Mouse (Mus musculus) CD4-positive, CD25-positive, alpha-beta regulatory T cell, adult 2 months (primary cell): Measurements from ENCODE around the gene Mrps27.
"Not testable (repeated sequence)": the region's sequence is repeated elsewhere in the genome, so short reads cannot be mapped to it uniquely, and the experiment has no call there.

Experiments used
- DNase-seq: peaks from one replicate; pipeline ENCODE4 v3.0.0-alpha.2; 2012; ENCODE audit warnings: low read depth, low spot score

Gene Mrps27

DNA sequence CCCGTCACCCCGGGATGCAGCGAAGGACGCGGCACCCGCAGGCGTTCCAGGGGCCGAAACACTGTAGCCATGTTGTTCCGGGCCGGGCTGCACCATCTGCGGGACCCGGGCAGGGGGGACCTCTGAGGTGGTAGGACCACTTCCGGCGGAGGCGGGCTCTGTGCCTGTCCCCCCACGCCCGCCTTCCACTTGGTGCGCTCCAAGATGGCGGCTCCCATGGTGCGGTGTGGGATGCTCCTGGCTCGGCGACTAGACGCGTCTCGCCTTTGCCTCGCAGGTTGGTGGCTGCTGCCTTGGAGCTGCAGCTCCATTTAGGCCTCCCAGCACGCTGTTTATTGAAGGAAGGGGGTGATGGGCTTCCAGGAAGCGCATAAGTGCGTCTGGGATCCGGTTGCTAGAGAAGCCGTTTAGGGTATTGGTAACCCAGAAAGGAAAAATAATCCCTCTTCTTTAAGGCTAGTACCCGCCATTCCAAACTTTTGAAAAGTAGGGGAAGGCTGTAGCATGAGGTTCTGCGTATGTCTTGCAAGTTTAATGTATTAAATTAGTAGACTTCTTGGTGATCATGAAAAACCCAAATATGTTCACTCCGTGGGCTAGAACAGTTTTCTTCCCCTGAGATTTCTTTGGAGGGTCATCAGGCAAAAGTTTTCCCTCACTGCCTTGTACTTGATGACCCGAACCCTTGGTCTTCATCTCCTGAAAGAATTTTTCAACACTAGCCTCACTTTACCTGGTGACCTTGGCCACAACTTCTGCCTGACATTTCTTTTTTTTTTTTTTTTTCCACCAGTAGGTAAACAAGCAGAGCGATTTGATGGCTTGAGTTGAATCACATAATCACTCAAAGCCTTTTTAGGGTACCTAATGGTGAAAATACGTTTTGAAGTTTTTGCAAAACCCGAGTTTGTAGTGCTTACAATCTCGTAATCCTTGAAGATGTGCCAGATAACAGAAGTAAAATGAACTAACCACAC lies at the start of gene Mrps27, which contains the start of gene Ptcd2:
TSS of gene Mrps27 (plus strand) at position 188 of the 977 bp plus-strand sequence.
TSS of gene Ptcd2 (minus strand) at position 107 of the 977 bp plus-strand sequence.
- peak; percentile 97 for DNase-seq

GRCm38 (mm10) chr13:99299921-99300320 lies 44.7 kb upstream of the Mrps27 start:
- DNase-seq = no peak

DNA sequence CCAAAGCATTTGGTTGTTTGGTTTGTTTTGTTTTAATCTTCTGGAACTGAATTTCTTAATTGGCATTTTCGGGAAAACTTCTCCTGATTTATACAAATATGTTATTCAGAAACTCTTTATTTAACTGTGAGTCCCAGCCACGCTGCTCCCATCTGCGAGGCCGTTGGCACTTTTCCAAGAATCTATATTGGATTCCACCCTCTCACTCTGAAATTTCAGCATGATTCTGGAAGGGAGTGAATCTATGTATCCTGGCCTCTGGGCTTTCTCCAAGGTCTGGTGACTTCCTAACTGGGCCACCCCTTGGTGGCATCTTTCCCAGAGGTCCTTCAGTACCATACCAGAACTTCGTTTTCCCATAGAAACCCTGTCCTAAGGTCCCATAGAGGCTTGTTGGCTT lies 40.7 kb upstream of the Mrps27 start:
- DNase-seq = no peak

GRCm38 (mm10) chr13:99304365-99304764 lies 40.2 kb upstream of the Mrps27 start:
- DNase-seq = no peak

DNA sequence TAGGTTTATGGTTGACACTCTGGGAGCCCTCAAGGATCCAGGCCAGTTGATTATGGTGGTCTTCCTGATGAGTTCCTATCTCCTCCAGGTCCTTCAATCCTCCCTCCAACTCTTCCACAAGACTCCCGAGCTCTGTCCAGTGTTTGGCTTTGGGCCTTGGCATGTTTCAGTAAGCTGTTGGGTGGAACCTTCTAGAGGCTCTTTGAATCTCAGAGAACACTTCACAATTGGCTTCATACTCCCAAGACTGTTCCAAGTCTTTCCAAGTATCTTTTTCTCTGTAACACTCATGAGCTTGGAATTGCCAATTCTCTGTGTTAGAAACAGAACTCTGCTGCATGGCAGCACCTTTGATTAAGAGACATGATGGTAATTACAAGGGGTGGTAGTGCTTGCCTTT lies 39.4 kb upstream of the Mrps27 start:
- DNase-seq = no peak

GRCm38 (mm10) chr13:99306164-99306563 lies 38.4 kb upstream of the Mrps27 start:
- no peak for DNase-seq

DNA sequence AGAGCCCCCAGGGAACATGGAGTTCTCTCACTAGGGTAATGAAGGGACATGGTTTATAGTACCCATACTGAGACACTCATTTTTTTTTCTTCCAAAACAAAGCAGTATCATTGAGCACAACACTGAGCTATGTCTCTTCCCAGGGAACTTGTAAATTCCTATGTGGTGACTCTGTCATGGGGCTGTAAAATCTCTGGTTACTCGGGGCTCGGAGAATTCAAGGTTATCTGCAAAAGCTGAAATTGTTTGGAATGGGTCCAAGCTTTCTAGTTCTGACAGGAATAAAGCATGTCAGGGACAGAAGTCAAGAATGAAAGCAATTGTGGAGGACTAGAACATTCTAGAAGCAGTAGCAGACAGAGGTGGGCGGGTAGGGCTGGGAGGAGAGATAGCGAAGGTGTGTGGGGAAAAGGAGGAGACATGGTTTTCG lies 36.6 kb upstream of the Mrps27 start:
- no peak for DNase-seq

DNA sequence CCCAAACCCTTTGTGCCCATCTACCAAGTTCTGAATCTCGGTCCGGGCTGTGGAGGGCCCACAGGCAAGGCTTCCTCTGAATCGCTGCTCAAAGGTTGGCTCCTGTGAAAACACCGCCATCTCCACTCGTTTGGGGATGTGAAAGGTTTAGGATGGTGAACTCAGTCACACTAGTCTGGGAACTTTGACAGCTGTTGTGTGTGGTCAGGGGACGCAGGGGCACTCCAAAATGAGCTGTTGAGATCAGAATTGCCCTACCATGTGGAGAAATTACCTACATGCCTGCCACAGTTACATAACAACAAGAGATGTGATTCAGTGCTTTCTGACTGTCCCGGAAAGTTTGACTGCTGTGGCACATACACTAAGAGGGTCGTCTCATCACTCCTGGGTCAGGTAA lies 36.2 kb upstream of the Mrps27 start:
- DNase-seq = no peak

DNA sequence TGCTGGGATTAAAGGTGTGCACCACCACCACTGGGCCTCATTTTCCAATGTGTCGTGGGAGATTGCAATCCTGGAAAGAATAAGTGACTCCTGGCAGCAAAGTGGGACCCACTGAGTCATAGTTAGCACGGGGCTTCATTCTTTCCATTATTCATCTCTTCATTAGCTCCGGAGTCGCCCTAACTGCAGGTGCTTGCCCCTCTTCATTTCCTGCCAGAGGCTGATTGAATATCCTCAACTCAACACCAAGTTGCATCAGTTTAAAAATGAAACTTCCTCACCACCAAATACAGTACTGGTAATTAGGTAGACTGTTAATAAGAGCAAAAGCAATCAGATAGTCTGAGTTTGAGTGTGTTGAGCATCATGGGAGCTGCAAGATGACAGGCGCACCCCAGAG lies 30.5 kb upstream of the Mrps27 start:
- no peak for DNase-seq

- DNase-seq = no peak
Observed at GRCm38 (mm10) chr13:99314657-99315181, 29.9 kb upstream of the Mrps27 start.

GRCm38 (mm10) chr13:99316366-99316765 lies 28.2 kb upstream of the Mrps27 start:
- DNase-seq = no peak

GRCm38 (mm10) chr13:99317058-99317457 lies 27.5 kb upstream of the Mrps27 start:
- DNase-seq = no peak

- DNase-seq = no peak
Observed at GRCm38 (mm10) chr13:99320453-99320852, 24.1 kb upstream of the Mrps27 start.

DNA sequence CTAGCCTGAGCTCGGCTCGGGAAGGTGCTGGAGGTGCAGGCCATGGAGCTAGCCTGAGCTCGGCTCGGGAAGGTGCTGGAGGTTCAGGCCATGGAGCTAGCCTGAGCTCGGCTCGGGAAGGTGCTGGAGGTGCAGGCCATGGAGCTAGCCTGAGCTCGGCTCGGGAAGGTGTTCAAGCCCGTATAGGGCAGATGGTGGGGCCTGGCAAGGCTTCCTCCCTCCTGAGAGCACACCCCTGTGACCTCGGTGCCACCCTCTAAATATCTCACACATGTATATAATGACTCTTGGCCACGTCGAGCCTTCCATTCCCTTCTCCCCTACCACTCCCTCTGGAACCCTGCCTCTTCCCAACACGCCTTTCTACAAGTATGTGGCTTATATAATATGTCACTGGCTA lies 21.7 kb upstream of the Mrps27 start:
- not testable (repeated sequence) for DNase-seq

- DNase-seq = no peak
Observed at GRCm38 (mm10) chr13:99323632-99324336, 20.8 kb upstream of the Mrps27 start.

GRCm38 (mm10) chr13:99324337-99324685 lies 20.3 kb upstream of the Mrps27 start:
- not testable (repeated sequence) for DNase-seq

- DNase-seq = no peak
Observed at GRCm38 (mm10) chr13:99331255-99331654, 13.3 kb upstream of the Mrps27 start.

DNA sequence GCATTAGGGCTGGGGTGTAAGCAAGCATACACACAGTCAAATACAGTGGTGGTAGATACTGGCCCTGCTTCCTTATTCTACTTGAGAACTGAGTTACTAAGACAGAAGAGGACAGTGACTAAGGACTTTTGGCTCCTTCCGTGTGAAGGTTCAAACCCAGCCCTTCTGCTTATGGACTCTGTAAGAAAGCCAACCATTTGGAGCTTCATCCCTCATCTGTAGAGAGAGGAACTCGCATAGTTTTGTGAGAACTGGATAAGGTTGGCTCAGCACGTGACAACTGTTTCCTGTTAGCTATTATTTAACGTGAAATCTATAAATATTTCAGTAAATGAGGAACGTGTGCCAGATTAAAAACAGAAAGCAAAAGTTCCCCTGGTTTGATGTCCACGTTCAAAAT lies 7.1 kb upstream of the Mrps27 start:
- no peak for DNase-seq

DNA sequence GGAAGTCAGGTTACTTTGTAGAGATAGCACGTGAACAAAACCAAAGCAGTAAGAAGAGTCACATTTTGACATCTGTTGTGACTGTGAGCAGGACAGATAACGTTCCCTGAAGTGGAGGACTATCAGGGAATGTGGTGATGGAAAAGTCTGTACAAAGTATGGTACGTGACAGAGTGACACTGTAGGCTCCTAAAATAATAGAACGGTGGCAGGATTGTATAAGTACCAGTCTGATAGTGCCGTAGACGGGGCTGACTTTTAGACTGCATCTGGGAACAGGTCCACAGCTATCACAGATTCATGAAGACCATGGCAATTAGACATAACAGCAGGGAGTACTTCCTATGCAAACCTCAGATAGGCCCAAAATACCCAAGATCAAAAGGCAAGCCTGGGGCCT lies 3.1 kb upstream of the Mrps27 start:
- no peak for DNase-seq

GRCm38 (mm10) chr13:99343876-99344598 lies 549 bp upstream of the Mrps27 start:
- DNase-seq = no peak

DNA sequence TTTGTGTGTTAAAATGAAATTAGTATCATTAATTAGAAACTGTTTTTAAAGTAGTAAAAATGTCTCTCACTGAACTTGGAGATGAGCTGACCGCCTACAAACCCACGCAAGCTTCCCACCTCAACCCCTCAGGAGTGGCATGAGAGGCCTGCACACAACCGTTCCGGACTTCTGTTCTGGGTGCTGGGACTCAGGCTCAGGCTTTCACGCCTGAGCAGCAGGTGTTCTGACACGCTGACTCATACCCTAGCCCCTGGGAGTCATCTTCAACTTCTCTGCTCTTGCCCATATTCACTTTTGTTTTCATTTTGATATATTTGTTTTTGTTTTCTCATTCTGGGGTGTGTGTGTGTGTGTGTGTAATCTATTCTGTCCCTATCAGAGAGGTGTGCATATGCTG lies 5.4 kb downstream of the Mrps27 start:
- DNase-seq = no peak

GRCm38 (mm10) chr13:99351186-99351585 lies 6.6 kb downstream of the Mrps27 start:
- no peak for DNase-seq
